Mouse (Mus musculus) megakaryocyte-erythroid progenitor cell, adult 5-6 weeks (primary cell): ENCODE data around the gene Serpina1b. TPM values are rescaled to one million over a fixed set of nuclear protein-coding genes. Genes with fewer than 3 reads are reported as not detected.
"Not testable (repeated sequence)": the region's sequence is repeated elsewhere in the genome, so short reads cannot be mapped to it uniquely, and the experiment has no call there.

Source experiments
- ATAC-seq: replicated peaks from 2 replicates; pipeline ENCODE4 v1.8.0; 2016; ENCODE audit warnings: mild to moderate bottlenecking, inconsistent platforms; ENCODE audit not compliant: severe bottlenecking, poor library complexity, low FRiP score, low TSS enrichment
- total RNA-seq, 2 experiments: library from RNA; stranded (forward) in 1 of 2; stranded (reverse) in 1 of 2; fragments of 200-1000, 215-1000 nt in 1 of 2; fragments of >200 nt in 1 of 2; fragmentation: Nextera tagmentation in 1 of 2; gene quantifications; 2 replicates each; pipeline ENCODE4 v1.2.3; 2014 to 2017

Serpina1b gene
- total RNA-seq, 2 experiments from 2014 or later, result not detected

DNA sequence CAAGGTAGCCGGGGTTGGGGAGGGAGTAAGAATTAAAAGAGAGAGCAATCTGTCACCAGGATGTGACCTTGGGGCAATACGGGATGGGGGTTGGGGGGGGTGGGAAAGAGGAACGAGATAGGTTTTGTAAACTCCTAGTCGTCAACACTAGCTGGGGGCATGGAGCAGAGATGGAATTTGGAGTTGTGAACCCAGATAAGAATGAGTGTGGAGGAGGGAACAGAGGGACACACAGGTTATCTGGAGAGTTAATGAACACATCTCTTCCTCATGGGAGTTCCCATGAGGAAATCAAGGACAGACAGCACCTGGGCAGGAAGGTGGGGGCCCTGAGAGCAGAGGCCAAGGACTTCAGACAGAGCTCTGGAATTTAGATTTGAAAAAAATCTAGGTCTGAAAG lies 124.1 kb downstream of the Serpina1b start:
- no peak for ATAC-seq

DNA sequence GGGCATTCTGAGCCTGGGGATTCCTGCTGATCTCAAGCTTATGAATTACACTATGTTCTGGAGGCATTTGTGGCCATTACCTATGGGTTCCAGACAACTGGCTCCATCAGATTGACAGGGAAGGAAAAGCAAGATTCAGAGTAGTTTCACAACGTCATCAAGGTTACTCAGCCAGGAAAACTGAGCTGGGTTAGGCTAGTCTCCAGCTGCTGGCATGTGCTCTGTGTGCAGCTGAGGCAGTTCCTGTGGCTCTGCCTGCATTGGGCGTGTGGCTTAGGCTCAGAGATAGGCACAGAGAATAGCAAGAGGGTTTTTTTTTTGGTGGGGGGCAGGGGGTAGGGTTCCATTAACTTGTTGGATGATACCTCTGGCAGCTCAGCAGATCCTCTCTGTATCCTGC lies 124.6 kb downstream of the Serpina1b start:
- ATAC-seq, result no peak

DNA sequence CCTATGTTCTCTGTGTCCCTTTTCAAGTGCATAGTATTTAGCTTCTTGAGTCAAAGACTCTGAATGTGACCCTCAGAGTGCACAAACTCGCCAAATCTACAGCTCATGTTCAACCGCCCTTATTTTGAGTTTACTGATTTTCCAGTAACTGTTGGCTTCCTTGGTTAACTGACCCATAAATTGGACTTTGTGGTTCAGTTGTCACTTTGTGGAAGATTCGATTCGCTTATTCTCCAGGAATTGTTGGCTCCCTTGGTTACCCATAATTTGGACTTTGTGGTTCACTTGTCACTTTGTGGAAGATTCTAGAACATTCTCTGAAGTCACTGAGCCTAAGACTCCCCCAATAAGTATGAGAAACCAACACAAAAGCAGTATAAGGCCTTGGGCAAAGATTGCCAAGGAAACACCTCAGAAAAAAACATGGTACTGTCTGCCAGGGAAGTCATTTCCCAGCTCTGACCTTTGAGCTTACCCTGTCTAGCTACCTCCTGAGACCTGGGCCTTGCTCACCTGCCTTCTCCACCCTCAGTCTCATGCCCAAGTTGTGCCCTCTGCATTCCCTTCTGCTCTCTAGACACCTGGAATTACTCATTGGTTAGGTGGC lies 129.9 kb downstream of the Serpina1b start:
- ATAC-seq, result no peak

DNA sequence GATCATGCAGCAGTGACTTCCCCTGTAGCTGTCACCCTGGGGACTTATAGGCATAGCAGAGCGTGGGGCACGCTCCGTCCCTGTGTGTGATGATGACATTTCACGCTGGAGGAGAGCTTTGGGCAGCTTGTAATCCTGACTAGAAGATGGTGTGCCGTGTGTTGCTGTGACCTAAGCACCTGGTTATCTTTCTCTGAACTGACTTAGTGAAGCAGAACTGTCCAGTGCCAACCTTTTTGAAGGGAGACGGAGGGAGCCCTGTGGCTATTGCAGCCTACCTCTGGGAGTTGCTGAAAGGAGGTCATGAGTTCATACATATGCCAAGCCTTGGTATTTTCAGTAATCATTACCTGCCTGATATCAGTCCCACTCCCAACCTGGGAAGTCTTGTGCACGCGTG lies 134.7 kb downstream of the Serpina1b start, which contains the start of gene Serpina1f:
Gene Serpina1f (minus strand): TSS at position 101 of the 400 bp plus-strand sequence.
- ATAC-seq, result no peak

DNA sequence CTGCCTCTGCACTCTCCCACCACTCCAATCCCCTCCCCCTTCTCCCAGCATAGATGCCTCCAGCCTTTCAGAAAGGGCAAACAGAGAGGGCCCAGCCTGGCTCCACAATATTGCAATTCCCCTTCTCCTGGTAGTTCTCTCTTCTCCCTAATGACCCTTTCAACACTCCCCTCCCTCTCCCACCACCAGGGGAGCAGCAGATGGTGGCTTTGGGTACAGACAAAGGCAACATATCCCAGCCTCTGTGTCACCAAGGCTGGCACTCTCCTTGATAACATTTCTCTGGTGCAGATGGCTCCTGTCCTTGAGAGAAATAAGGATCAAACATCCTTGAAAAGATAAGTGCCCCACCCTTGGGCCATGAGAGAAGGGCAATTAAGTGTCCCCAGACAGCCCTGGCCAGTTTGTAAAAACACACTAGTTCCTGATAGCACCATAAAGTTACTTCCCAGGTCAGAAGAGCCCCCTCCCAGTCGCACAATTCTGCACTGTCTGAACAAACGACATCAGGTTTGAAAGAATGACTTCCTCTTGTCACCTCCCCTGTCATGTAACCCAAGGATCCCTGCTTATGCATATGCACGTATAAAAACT lies 141.9 kb downstream of the Serpina1b start:
- no peak for ATAC-seq

DNA sequence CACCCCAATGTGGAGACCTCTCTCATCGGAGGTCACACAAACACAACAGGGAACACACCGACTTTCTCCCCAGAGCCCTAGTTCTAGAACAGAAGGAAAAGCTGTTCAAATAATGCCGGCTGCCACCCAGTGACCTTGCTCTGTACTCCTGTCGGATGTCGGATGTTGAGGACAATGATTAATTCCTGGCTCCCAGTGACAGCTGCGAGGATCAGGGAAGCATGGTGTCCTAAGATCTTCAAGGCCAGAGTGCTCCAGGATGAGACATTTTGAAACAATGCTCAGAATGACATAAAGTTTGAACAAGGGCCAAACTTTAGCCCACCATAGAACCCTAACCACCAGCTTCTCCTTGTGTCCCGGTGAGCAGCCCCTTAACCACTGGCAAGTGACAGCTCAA lies 143.2 kb downstream of the Serpina1b start:
- no peak for ATAC-seq

DNA sequence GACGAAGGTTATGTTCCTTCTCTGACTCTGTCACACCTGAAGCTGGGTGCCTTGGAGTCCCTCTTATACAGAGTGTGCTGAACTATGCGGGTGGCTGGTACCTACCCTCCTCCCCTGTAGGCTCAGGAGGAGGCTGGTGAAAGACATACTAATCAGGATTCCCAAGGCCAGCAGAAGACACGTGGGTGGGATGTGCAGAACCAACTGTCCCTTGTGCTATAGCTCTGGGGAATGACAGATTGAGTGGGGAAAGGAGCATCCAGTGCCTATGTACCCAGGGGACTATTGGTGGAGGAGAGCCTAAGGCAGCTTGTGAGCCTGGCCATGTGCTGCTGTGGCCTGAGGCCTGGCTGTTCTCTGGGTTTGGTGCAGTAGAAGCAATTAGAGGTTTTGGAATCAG lies 144.1 kb downstream of the Serpina1b start:
- ATAC-seq, result no peak

DNA sequence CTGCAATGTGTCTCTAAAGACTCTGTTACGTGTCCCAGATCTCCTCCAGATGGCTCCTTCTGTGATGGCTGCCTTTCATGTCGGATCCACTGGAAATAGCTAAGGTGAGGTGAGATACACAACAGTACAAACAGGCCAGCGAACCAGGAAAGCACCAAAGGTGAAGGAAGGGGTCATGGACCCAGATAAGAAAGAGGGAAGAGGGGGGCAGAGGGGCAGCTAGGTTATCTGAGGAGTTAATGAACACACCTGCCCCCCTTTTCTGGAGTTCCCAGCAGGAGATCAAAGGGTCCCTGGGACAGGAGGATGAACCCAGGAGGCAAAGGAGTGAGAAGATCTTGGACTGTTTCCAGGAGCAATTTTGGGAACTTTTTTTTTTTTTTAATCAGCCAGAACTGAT lies 144.8 kb downstream of the Serpina1b start:
- ATAC-seq, result no peak

DNA sequence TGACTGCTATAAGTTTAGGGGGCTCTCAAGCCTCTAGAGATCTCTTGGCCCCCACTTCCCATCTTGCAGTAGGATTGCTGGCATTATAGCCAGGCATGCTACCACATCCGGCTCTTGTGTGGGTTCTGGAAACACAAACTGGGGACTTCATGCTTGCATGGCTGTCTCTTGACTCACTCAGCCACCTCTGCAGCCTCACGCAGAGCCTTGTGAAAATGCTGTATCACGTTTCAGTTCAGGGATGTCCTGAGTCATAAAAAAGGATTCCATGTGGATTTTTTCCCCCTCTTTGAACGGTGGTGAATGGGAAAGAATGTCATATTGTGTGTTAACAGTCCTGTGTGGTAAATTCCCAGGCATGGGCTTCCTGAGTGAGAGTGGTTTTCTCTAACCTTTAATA lies 146.4 kb downstream of the Serpina1b start:
- no peak for ATAC-seq

DNA sequence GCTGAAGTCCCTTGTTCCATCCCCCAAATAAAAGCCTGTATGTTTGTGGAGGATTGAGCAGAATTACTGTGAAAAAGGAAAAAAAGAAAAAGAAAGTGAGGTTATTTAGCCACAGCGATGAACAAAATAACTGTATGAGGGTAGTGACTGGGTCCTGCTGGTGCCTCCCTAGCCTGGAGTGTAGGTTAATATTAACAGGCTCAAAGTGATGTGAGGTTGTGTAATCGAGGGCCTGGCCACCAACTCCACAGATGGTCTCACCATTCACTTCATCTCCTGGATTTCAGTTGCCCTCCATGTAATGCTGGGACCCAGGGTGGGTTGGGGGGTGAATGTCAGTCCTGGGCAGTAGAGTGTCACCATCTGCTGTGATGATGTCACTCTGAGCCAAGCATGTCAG lies 148.4 kb downstream of the Serpina1b start:
- no peak for ATAC-seq

DNA sequence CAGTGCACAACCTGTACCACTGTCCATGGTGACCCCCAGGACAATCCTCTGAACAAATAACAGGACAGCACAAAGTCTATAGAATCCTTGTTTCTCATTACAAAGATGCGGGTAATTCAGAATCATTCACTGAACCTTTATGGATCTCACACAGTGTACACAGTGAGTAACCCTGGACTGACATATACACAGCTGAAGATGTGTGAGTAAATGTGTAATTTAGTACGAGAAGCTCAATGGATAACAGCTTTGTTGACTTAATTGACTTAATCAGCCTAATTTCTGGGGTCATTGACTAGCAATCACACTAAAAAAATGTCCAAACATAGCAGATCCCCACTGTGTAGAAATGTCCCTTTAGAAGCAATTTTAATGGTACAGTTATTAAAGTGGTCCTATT lies 149.0 kb downstream of the Serpina1b start:
- ATAC-seq, result no peak

DNA sequence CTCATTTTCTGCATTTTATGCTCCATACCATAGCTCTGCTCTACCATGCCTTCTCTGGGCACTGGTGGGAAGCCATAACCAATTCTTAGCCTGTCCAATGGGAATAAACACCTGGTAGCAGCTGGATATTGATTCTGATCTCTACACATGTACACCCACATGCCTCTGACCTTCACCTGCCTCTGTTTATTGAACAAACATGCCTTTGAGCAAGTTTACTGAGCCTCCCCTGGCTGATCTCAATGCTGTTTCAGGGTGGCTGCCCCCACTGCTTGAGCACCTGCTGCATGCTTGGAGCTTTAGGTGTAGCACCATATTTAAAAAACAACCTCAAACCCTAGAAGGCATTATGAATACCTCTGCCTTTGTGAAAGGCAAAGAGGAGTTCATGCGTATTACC lies 150.3 kb downstream of the Serpina1b start:
- ATAC-seq, result not testable (repeated sequence)

Other genes starting within 250 kb of the Serpina1b start
- not detected in 2 replicates for gene Serpina10, start 198.9 kb downstream of the Serpina1b start, total RNA-seq (2014; fragmentation: Nextera tagmentation)
- not detected in 2 replicates for gene Serpina10, start 198.9 kb downstream of the Serpina1b start, total RNA-seq (2017)
- not detected in 2 replicates for gene Serpina6, start 173.2 kb downstream of the Serpina1b start, total RNA-seq (2014; fragmentation: Nextera tagmentation)
- not detected in 2 replicates for gene Serpina6, start 173.2 kb downstream of the Serpina1b start, total RNA-seq (2017)
- gene Serpina16, start 154.2 kb downstream of the Serpina1b start, total RNA-seq (2014; fragmentation: Nextera tagmentation), result not detected in 2 replicates
- gene Serpina16, start 154.2 kb downstream of the Serpina1b start, total RNA-seq (2017), result not detected in 2 replicates
- gene Serpina1f, start 134.8 kb downstream of the Serpina1b start, total RNA-seq (2014; fragmentation: Nextera tagmentation), result not detected in 2 replicates
- gene Serpina1f, start 134.8 kb downstream of the Serpina1b start, total RNA-seq (2017), result not detected in 2 replicates
- not detected in 2 replicates for gene Serpina1d, start 56.8 kb downstream of the Serpina1b start, total RNA-seq (2014; fragmentation: Nextera tagmentation)
- not detected in 2 replicates for gene Serpina1d, start 56.8 kb downstream of the Serpina1b start, total RNA-seq (2017)
- not detected in 2 replicates for gene Serpina1a, start 33.2 kb upstream of the Serpina1b start, total RNA-seq (2014; fragmentation: Nextera tagmentation)
- gene Serpina1a, start 33.2 kb upstream of the Serpina1b start, total RNA-seq (2017), result not detected in 2 replicates
- gene Serpina1c, start 74.5 kb upstream of the Serpina1b start, total RNA-seq (2014; fragmentation: Nextera tagmentation), result not detected in 2 replicates
- not detected in 2 replicates for gene Serpina1c, start 74.5 kb upstream of the Serpina1b start, total RNA-seq (2017)
- not detected in 2 replicates for gene Serpina1e, start 128.6 kb upstream of the Serpina1b start, total RNA-seq (2014; fragmentation: Nextera tagmentation)
- gene Serpina1e, start 128.6 kb upstream of the Serpina1b start, total RNA-seq (2017), result not detected in 2 replicates
- not detected in 2 replicates for gene Serpina11, start 159.6 kb upstream of the Serpina1b start, total RNA-seq (2014; fragmentation: Nextera tagmentation)
- not detected in 2 replicates for gene Serpina11, start 159.6 kb upstream of the Serpina1b start, total RNA-seq (2017)
- not detected in 2 replicates for gene Serpina9, start 183.4 kb upstream of the Serpina1b start, total RNA-seq (2014; fragmentation: Nextera tagmentation)
- not detected in 2 replicates for gene Serpina9, start 183.4 kb upstream of the Serpina1b start, total RNA-seq (2017)
- not detected in 2 replicates for gene Serpina12, start 214.1 kb upstream of the Serpina1b start, total RNA-seq (2014; fragmentation: Nextera tagmentation)
- 0.28 TPM in 1 of 2 replicates, not detected in the other for gene Serpina12, start 214.1 kb upstream of the Serpina1b start, total RNA-seq (2017)